ENCODE assay signal across 45 mouse cellular contexts in genomic region chr8:109992951-109993350, GRCm38 (mm10). TPM values are rescaled to one million over a fixed set of nuclear protein-coding genes. Genes with fewer than 3 reads are reported as not detected.
"Had no signal": no experiment of that assay in that cellular context is flagged by ENCODE, and none has a peak within 500 bp of the region (broad histone marks: within the 10 kb centered on the region; RNA-seq: fewer than 3 reads in every experiment).

No protein-coding gene starts in this region.

- H3K4me1 ChIP-seq: limb, embryonic 10.5 days; limb, embryonic 12.5 days; limb, embryonic 13.5 days; limb, embryonic 15.5 days; liver, embryonic 12.5 days; liver, embryonic 13.5 days; liver, embryonic 15.5 days; lung, embryonic 15.5 days; megakaryocyte, embryonic 14.5 days; midbrain, embryonic 10.5 days; midbrain, embryonic 12.5 days; midbrain, embryonic 13.5 days; midbrain, embryonic 15.5 days; neural tube, embryonic 12.5 days had no signal

- H3K4me3 ChIP-seq: left cerebral cortex, adult 2 months; limb, embryonic 10.5 days; limb, embryonic 12.5 days; limb, embryonic 13.5 days; limb, embryonic 15.5 days; liver, embryonic 12.5 days; liver, embryonic 13.5 days; liver, embryonic 15.5 days; lung, embryonic 15.5 days; megakaryocyte, embryonic 14.5 days; midbrain, embryonic 10.5 days; midbrain, embryonic 12.5 days; midbrain, embryonic 13.5 days; midbrain, embryonic 15.5 days; myocyte; neural tube, embryonic 12.5 days had no signal

- ATAC-seq: liver, embryonic 12.5 days; lung, postnatal 0 days; midbrain, embryonic 13.5 days; midbrain, embryonic 15.5 days; midbrain, embryonic 16.5 days had no signal

- H3K4me2 ChIP-seq: limb, embryonic 12.5 days; limb, embryonic 13.5 days; limb, embryonic 15.5 days; liver, embryonic 12.5 days; liver, embryonic 13.5 days; liver, embryonic 15.5 days; lung, embryonic 14.5 days; lung, embryonic 15.5 days; midbrain, embryonic 11.5 days; midbrain, embryonic 12.5 days; midbrain, embryonic 13.5 days; midbrain, embryonic 15.5 days; neural tube, embryonic 12.5 days had no signal

- DNase-seq: left cerebral cortex, postnatal 4 days; liver, embryonic 13.5 days; lung, adult 18-20 months; lung, adult 2 months; lung, embryonic 14.5 days; lung, postnatal 10 days; lung, postnatal 14 days; lung, postnatal 36 days; lung, postnatal 4 days; midbrain, embryonic 14.5 days had no signal

- H3K9ac ChIP-seq: limb, embryonic 12.5 days; limb, embryonic 13.5 days; limb, embryonic 15.5 days; liver, embryonic 12.5 days; liver, embryonic 13.5 days; liver, embryonic 14.5 days; liver, embryonic 15.5 days; lung, embryonic 14.5 days; lung, embryonic 15.5 days; midbrain, embryonic 12.5 days; midbrain, embryonic 13.5 days; midbrain, embryonic 15.5 days; neural tube, embryonic 12.5 days had no signal

- H3K9me3 ChIP-seq: limb, embryonic 10.5 days; limb, embryonic 12.5 days; limb, embryonic 13.5 days; limb, embryonic 15.5 days; liver, embryonic 12.5 days; liver, embryonic 13.5 days; liver, embryonic 15.5 days; lung, embryonic 15.5 days; megakaryocyte, embryonic 14.5 days; midbrain, embryonic 10.5 days; midbrain, embryonic 12.5 days; midbrain, embryonic 13.5 days; midbrain, embryonic 15.5 days; neural tube, embryonic 12.5 days had no signal

- H3K36me3 ChIP-seq: limb, embryonic 10.5 days; limb, embryonic 12.5 days; limb, embryonic 13.5 days; limb, embryonic 15.5 days; liver, embryonic 12.5 days; liver, embryonic 13.5 days; liver, embryonic 15.5 days; lung, embryonic 15.5 days; midbrain, embryonic 10.5 days; midbrain, embryonic 12.5 days; midbrain, embryonic 13.5 days; midbrain, embryonic 15.5 days; neural tube, embryonic 12.5 days had no signal

- H3K27ac ChIP-seq: left cerebral cortex, adult 2 months; limb, embryonic 10.5 days; limb, embryonic 12.5 days; limb, embryonic 13.5 days; limb, embryonic 15.5 days; liver, embryonic 12.5 days; liver, embryonic 13.5 days; liver, embryonic 14.5 days; liver, embryonic 15.5 days; lung, embryonic 15.5 days; macrophage; midbrain, embryonic 10.5 days; midbrain, embryonic 12.5 days; midbrain, embryonic 13.5 days; midbrain, embryonic 15.5 days; neural tube, embryonic 12.5 days had no signal

- H3K27me3 ChIP-seq: limb, embryonic 12.5 days; limb, embryonic 13.5 days; limb, embryonic 15.5 days; liver, embryonic 12.5 days; liver, embryonic 13.5 days; liver, embryonic 15.5 days; lung, embryonic 15.5 days; midbrain, embryonic 12.5 days; midbrain, embryonic 13.5 days; midbrain, embryonic 15.5 days; neural tube, embryonic 12.5 days had no signal

RNA-seq across cellular contexts. Expression of gene Tat, which starts 2.7 kb away (rescaled TPM):
- total RNA-seq: left cerebral cortex, adult 18-20 months; left cerebral cortex, adult 2 months; left cerebral cortex, adult 8-10 months; left cerebral cortex, postnatal 10 days; left cerebral cortex, postnatal 14 days; left cerebral cortex, postnatal 25 days; left cerebral cortex, postnatal 36 days; left cerebral cortex, postnatal 4 days; megakaryocyte progenitor cell, adult 5-6 weeks; megakaryocyte, adult 5-6 weeks; megakaryocyte-erythroid progenitor cell, adult 5-6 weeks; midbrain, postnatal 0 days; monocyte, adult 5-6 weeks had no signal
- polyA plus RNA-seq: limb, embryonic 10.5 days; limb, embryonic 11.5 days; limb, embryonic 12.5 days; limb, embryonic 13.5 days; limb, embryonic 15.5 days; lung, embryonic 14.5 days; lung, embryonic 15.5 days; macrophage; midbrain, embryonic 10.5 days; midbrain, embryonic 11.5 days; midbrain, embryonic 12.5 days; midbrain, embryonic 13.5 days; midbrain, embryonic 14.5 days; midbrain, embryonic 15.5 days; midbrain, embryonic 16.5 days; myocyte; neural tube, embryonic 11.5 days; neural tube, embryonic 12.5 days had no signal

RNA-seq across cellular contexts. Expression of gene Marveld3, which starts 30.9 kb away (rescaled TPM):
- total RNA-seq: left cerebral cortex, postnatal 25 days; megakaryocyte progenitor cell, adult 5-6 weeks; megakaryocyte, adult 5-6 weeks; megakaryocyte-erythroid progenitor cell, adult 5-6 weeks; monocyte, adult 5-6 weeks had no signal
- polyA plus RNA-seq: liver, embryonic 13.5 days; macrophage had no signal

RNA-seq across cellular contexts. Expression of gene Chst4, which starts 46.6 kb away (rescaled TPM):
- total RNA-seq: left cerebral cortex, postnatal 10 days; left cerebral cortex, postnatal 14 days; left cerebral cortex, postnatal 4 days; megakaryocyte progenitor cell, adult 5-6 weeks; megakaryocyte, adult 5-6 weeks; megakaryocyte-erythroid progenitor cell, adult 5-6 weeks; midbrain, postnatal 0 days; monocyte, adult 5-6 weeks had no signal
- polyA plus RNA-seq: limb, embryonic 10.5 days; limb, embryonic 11.5 days; limb, embryonic 12.5 days; limb, embryonic 13.5 days; limb, embryonic 14.5 days; limb, embryonic 15.5 days; liver, embryonic 12.5 days; liver, embryonic 13.5 days; liver, embryonic 14.5 days; liver, embryonic 15.5 days; liver, embryonic 16.5 days; lung, embryonic 14.5 days; macrophage; midbrain, embryonic 11.5 days; midbrain, embryonic 12.5 days; midbrain, embryonic 13.5 days; midbrain, embryonic 14.5 days; midbrain, embryonic 15.5 days; midbrain, embryonic 16.5 days; midbrain, postnatal 0 days; myocyte; neural tube, embryonic 11.5 days; neural tube, embryonic 12.5 days had no signal
